ENCODE assay signal across 11 mouse cellular contexts in the genomic region with DNA sequence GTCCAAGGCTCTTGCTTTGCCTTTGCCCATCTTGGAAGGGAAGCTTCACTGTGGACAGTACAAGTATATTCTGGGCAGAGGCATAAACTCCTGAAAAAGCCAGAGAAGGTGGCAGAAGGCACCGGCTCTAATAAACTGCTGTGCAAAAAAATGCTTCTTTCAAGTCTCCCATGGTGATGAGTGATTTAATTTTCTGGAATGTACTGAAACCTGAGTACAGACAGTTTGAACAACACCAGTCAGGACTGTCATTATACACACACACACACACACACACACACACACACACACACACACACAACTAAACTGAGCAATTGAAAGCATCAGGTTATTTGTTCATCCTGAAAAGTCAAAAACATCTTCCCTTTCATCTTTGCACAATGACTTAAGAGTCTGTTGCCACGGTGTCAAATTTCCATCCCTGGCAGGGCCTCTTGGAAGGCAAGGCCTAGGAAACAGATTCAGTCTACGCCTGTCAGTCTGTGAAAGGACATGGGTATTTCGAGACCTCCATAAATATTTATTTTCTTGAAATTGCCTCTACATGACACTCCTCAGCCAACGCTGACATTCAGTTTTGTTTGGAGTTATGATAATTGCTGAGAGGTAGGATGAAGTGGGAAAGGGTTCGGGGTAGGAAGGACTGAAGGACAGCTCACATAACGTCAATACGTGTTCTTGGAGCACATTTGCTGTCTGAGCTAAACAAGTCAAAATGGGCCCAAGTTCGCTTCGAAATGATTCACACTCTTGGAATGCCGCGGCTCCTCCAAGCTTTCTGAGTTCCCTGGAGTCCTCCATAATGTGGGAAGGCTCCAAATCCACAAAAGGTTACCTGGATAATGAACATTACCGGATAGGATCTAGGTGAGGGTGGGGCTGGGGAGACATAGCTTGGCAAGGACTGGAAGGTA.
DNase-seq lines count a peak whose midpoint lies in the region; ATAC-seq and TF ChIP-seq lines count a peak whose summit lies in the region.
"Had no signal": no experiment of that assay in that cellular context is flagged by ENCODE, and none has a peak within 500 bp of the region (broad histone marks: within the 10 kb centered on the region; RNA-seq: fewer than 3 reads in every experiment).

No protein-coding gene starts in this region.

- no peaks in the 10 kb centered on the region for H3K9me3 ChIP-seq in heart, embryonic 13.5 days
- no peaks in the 10 kb centered on the region for H3K9me3 ChIP-seq in heart, embryonic 12.5 days (replicated peaks)
- no peaks in the 10 kb centered on the region for H3K9me3 ChIP-seq in embryonic facial prominence, embryonic 11.5 days (replicated peaks; ENCODE audit: control insufficient read depth, low read length)
- no peaks in the 10 kb centered on the region for H3K9me3 ChIP-seq in neural tube, embryonic 15.5 days (replicated peaks)
- H3K9me3 ChIP-seq: forebrain, embryonic 13.5 days had no signal

- H3K4me3 ChIP-seq in cerebellum, adult 2 months (replicated peaks; ENCODE audit: insufficient read depth, low read depth, low read length) = peak overlapping the region; percentile 21
- H3K4me3 ChIP-seq in heart, embryonic 13.5 days = no peak overlapping the region
- no peak overlapping the region for H3K4me3 ChIP-seq in heart, embryonic 12.5 days
- H3K4me3 ChIP-seq in embryonic facial prominence, embryonic 11.5 days (ENCODE audit: low read depth, low read length) = no peak overlapping the region
- H3K4me3 ChIP-seq in neural tube, embryonic 15.5 days (replicated peaks) = no peak overlapping the region
- H3K4me3 ChIP-seq: forebrain, embryonic 13.5 days had no signal

- H3K27ac ChIP-seq in cerebellum, adult 2 months (ENCODE audit: insufficient read depth, low read length) = peak overlapping the region; percentile 80
- 0 out of 2 replicates have a peak overlapping the region, but pooled peaks have one; percentile 8 for H3K27ac ChIP-seq in heart, embryonic 13.5 days (replicated peaks)
- H3K27ac ChIP-seq in heart, embryonic 12.5 days (ENCODE audit: poor library complexity, severe bottlenecking) = no peak overlapping the region
- H3K27ac ChIP-seq in embryonic facial prominence, embryonic 11.5 days (replicated peaks; ENCODE audit: low read depth, low read length) = no peak overlapping the region
- H3K27ac ChIP-seq in neural tube, embryonic 15.5 days (replicated peaks) = no peak overlapping the region
- H3K27ac ChIP-seq: forebrain, embryonic 13.5 days had no signal

- H3K4me1 ChIP-seq in cerebellum, adult 2 months (ENCODE audit: control insufficient read depth, insufficient read depth, low read length) = peaks cover 57% of the 10 kb centered on the region
- H3K4me1 ChIP-seq in heart, embryonic 13.5 days = peaks cover 25% of the 10 kb centered on the region
- peaks cover 21% of the 10 kb centered on the region for H3K4me1 ChIP-seq in heart, embryonic 12.5 days (replicated peaks)
- H3K4me1 ChIP-seq in embryonic facial prominence, embryonic 11.5 days (ENCODE audit: control insufficient read depth, insufficient read depth, low read length) = no peaks in the 10 kb centered on the region
- peaks cover 7% of the 10 kb centered on the region for H3K4me1 ChIP-seq in neural tube, embryonic 15.5 days

- H3K27me3 ChIP-seq in cerebellum, adult 2 months (ENCODE audit: control insufficient read depth, insufficient read depth, low read length) = no peaks in the 10 kb centered on the region
- H3K27me3 ChIP-seq in heart, embryonic 13.5 days (replicated peaks) = no peaks in the 10 kb centered on the region
- H3K27me3 ChIP-seq in heart, embryonic 12.5 days (replicated peaks) = no peaks in the 10 kb centered on the region
- H3K27me3 ChIP-seq in embryonic facial prominence, embryonic 11.5 days (ENCODE audit: control insufficient read depth, insufficient read depth, low read length) = no peaks in the 10 kb centered on the region
- H3K27me3 ChIP-seq in neural tube, embryonic 15.5 days (replicated peaks) = no peaks in the 10 kb centered on the region
- H3K27me3 ChIP-seq: forebrain, embryonic 13.5 days had no signal

- ATAC-seq in heart, embryonic 13.5 days (ENCODE audit: extremely low read depth, insufficient number of reproducible peaks, low FRiP score, low TSS enrichment) = no peak
- no peak for ATAC-seq in heart, embryonic 12.5 days (ENCODE audit: insufficient number of reproducible peaks, low FRiP score)
- ATAC-seq in embryonic facial prominence, embryonic 11.5 days (replicated peaks; ENCODE audit: insufficient number of reproducible peaks, low FRiP score, low TSS enrichment, low read depth) = no peak
- ATAC-seq in neural tube, embryonic 15.5 days (ENCODE audit: low FRiP score) = no peak
- ATAC-seq: forebrain, embryonic 13.5 days; intestine, embryonic 16.5 days had no signal

- 20% methylated on average over 13 of the region's 13 CpGs for WGBS in cerebellum, adult 2 months
- 72% methylated on average over 13 of the region's 13 CpGs for WGBS in heart, embryonic 13.5 days
- 77% methylated on average over 13 of the region's 13 CpGs for WGBS in heart, embryonic 12.5 days
- WGBS in embryonic facial prominence, embryonic 11.5 days = 61% methylated on average over 13 of the region's 13 CpGs
- 76% methylated on average over 13 of the region's 13 CpGs for WGBS in neural tube, embryonic 15.5 days

- DNase-seq in cerebellum, adult 2 months = peak in 1 of 2 experiments; percentile 26
- DNase-seq in cerebellum, postnatal 10 days = no peak
- peak; percentile 29 for DNase-seq in 3134 (ENCODE audit: extremely low read depth, insufficient read length, low spot score)
- peak; percentile 34 for DNase-seq in embryonic facial prominence, embryonic 11.5 days (ENCODE audit: low spot score)
- no peak for DNase-seq in spleen, postnatal 10 days (ENCODE audit: low spot score in 2 of 2)
- DNase-seq: kidney, postnatal 14 days had no signal

- no peak for TF ChIP-seq CTCF in cerebellum, adult 2 months (IDR thresholded peaks at IDR 0.05; ENCODE audit: borderline replicate concordance, insufficient read depth, low read depth, low read length)

- H3K36me3 ChIP-seq in heart, embryonic 13.5 days = no peaks in the 10 kb centered on the region
- no peaks in the 10 kb centered on the region for H3K36me3 ChIP-seq in heart, embryonic 12.5 days
- H3K36me3 ChIP-seq in embryonic facial prominence, embryonic 11.5 days (replicated peaks; ENCODE audit: control insufficient read depth, insufficient read depth, low read depth, low read length) = no peaks in the 10 kb centered on the region
- no peaks in the 10 kb centered on the region for H3K36me3 ChIP-seq in neural tube, embryonic 15.5 days

- no peak overlapping the region for H3K9ac ChIP-seq in heart, embryonic 13.5 days
- no peak overlapping the region for H3K9ac ChIP-seq in heart, embryonic 12.5 days
- H3K9ac ChIP-seq in embryonic facial prominence, embryonic 11.5 days (replicated peaks; ENCODE audit: low read length) = no peak overlapping the region
- H3K9ac ChIP-seq in neural tube, embryonic 15.5 days (replicated peaks) = no peak overlapping the region
- H3K9ac ChIP-seq: forebrain, embryonic 13.5 days had no signal

- no peak for TF ChIP-seq POLR2A in cerebellum, adult 2 months (IDR thresholded peaks at IDR 0.05; ENCODE audit: borderline replicate concordance, insufficient read depth, low read length)

- H3K4me2 ChIP-seq in heart, embryonic 13.5 days = no peak overlapping the region
- H3K4me2 ChIP-seq in heart, embryonic 12.5 days = no peak overlapping the region
- H3K4me2 ChIP-seq in embryonic facial prominence, embryonic 11.5 days (ENCODE audit: low read depth, low read length) = no peak overlapping the region
- H3K4me2 ChIP-seq in neural tube, embryonic 15.5 days = no peak overlapping the region
- H3K4me2 ChIP-seq: forebrain, embryonic 13.5 days had no signal

Comparison
In these comparisons a context has a peak if more than half of its experiments do, and no peak if none do; other contexts are left out.
1. H3K27ac ChIP-seq: peak in cerebellum, adult 2 months (single experiment) and heart, embryonic 13.5 days (single experiment); none in heart, embryonic 12.5 days (single experiment), embryonic facial prominence, embryonic 11.5 days (single experiment) and neural tube, embryonic 15.5 days (single experiment).
2. DNase-seq: peak in 3134 (single experiment) and embryonic facial prominence, embryonic 11.5 days (single experiment); none in cerebellum, postnatal 10 days (0 of 2) and spleen, postnatal 10 days (0 of 2).